Comparison of ENCODE assay signal across 8 mouse cellular contexts in the genomic region with DNA sequence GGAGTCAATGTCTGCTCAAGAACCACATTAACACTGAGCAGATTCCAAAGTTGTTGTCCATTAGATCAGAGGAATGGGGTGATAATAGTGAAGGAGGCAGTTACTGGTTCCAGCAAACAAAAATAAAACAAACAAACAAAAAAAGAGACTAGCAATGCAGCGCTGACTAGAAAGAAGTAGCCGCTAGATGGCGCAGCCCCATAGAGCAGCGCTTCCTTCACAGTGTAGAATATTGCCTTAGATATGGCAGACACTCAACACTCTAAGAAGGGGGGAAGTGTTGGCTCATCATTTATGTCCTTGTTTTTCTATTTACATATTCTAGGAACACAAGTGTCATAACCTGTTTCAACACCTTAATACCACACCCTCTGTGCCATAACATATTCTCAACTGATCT. TPM values are rescaled to one million over a fixed set of nuclear protein-coding genes. Genes with fewer than 3 reads are reported as not detected.
A peak's percentile ranks its signal among the peaks of the same experiment; 100 is the strongest.
DNase-seq lines count a peak whose midpoint lies in the region; ATAC-seq and TF ChIP-seq lines count a peak whose summit lies in the region.

No protein-coding gene starts in this region.

- intact Hi-C loops in left cerebral cortex, postnatal 4 days (cut with DNase I): no loop called here

- H3K4me3 ChIP-seq in hindbrain, embryonic 14.5 days (replicated peaks; ENCODE audit: low read length): no peak overlapping the region
- no peak overlapping the region for H3K4me3 ChIP-seq in midbrain, postnatal 0 days (ENCODE audit: low read depth, low read length)

- H3K27me3 ChIP-seq in hindbrain, embryonic 14.5 days (ENCODE audit: control insufficient read depth, insufficient read depth, low read length): no peaks in the 10 kb centered on the region
- no peaks in the 10 kb centered on the region for H3K27me3 ChIP-seq in midbrain, postnatal 0 days (ENCODE audit: insufficient read depth, low read length)

- H3K4me1 ChIP-seq in hindbrain, embryonic 14.5 days (replicated peaks; ENCODE audit: control insufficient read depth, insufficient read depth, low read length): no peaks in the 10 kb centered on the region
- H3K4me1 ChIP-seq in midbrain, postnatal 0 days (ENCODE audit: insufficient read depth, low read length): no peaks in the 10 kb centered on the region

- 2% methylated on average over 4 of the region's 4 CpGs for WGBS in hindbrain, embryonic 14.5 days
- WGBS in midbrain, postnatal 0 days: 4% methylated on average over 4 of the region's 4 CpGs

- no peak overlapping the region for H3K4me2 ChIP-seq in hindbrain, embryonic 14.5 days (replicated peaks)
- H3K4me2 ChIP-seq in midbrain, postnatal 0 days (ENCODE audit: low read depth, low read length, poor library complexity, severe bottlenecking): no peak overlapping the region

- H3K9me3 ChIP-seq in hindbrain, embryonic 14.5 days (ENCODE audit: control insufficient read depth, low read length): no peaks in the 10 kb centered on the region
- H3K9me3 ChIP-seq in midbrain, postnatal 0 days (ENCODE audit: low read length): no peaks in the 10 kb centered on the region

- no peak overlapping the region for H3K27ac ChIP-seq in hindbrain, embryonic 14.5 days
- H3K27ac ChIP-seq in midbrain, postnatal 0 days (ENCODE audit: low read depth, low read length): no peak overlapping the region

- TF ChIP-seq CTCF in midbrain, postnatal 0 days (IDR thresholded peaks at IDR 0.05): peak; percentile 88

- 0 out of 2 replicates have a peak, but pooled peaks have one; percentile 59 for ATAC-seq in hindbrain, embryonic 14.5 days (ENCODE audit: low FRiP score)
- ATAC-seq in midbrain, postnatal 0 days (ENCODE audit: low FRiP score): peak; percentile 63

- no peaks in the 10 kb centered on the region for H3K36me3 ChIP-seq in hindbrain, embryonic 14.5 days (replicated peaks; ENCODE audit: control insufficient read depth, insufficient read depth)
- no peaks in the 10 kb centered on the region for H3K36me3 ChIP-seq in midbrain, postnatal 0 days (ENCODE audit: insufficient read depth, low read length)

- no peak overlapping the region for H3K9ac ChIP-seq in hindbrain, embryonic 14.5 days
- no peak overlapping the region for H3K9ac ChIP-seq in midbrain, postnatal 0 days (replicated peaks; ENCODE audit: low read length, poor library complexity, severe bottlenecking)

- peak; percentile 52 for DNase-seq in ovary, postnatal 14 days (ENCODE audit: low spot score)
- no peak for DNase-seq in ovary, postnatal 10 days (ENCODE audit: low spot score)
- peak; percentile 82 for DNase-seq in adrenal gland, postnatal 14 days
- peak; percentile 28 for DNase-seq in embryo, embryonic 9.5 days (ENCODE audit: extremely low spot score)
- peak; percentile 82 for DNase-seq in hindbrain, embryonic 14.5 days (ENCODE audit: low spot score)
- DNase-seq in left cerebral cortex, postnatal 4 days: peak; percentile 78
- DNase-seq in midbrain, postnatal 0 days (ENCODE audit: low spot score): peak; percentile 83
- DNase-seq in thymus, postnatal 10 days (ENCODE audit: low spot score in 2 of 2): peak; percentile 7 to 72

RNA-seq across cellular contexts. Expression of gene Kcne3, which starts 14.5 kb away (rescaled TPM):
- total RNA-seq in adrenal gland, postnatal 14 days (2021): 2.0 and 2.6 TPM in 2 replicates
- polyA plus RNA-seq in hindbrain, embryonic 14.5 days (2014; fragmentation: Nextera tagmentation; extraction: Ambion mirVana): 0.30 and 0.50 TPM in 2 replicates
- not detected for total RNA-seq in left cerebral cortex, postnatal 4 days (2021)
- not detected in 2 replicates for total RNA-seq in midbrain, postnatal 0 days (2014; rRNA removed)
- 0.27 TPM in 1 of 2 replicates, not detected in the other for polyA plus RNA-seq in midbrain, postnatal 0 days (2015; fragmentation: Nextera tagmentation; extraction: Ambion mirVana)

RNA-seq across cellular contexts. Expression of gene Lipt2, which starts 31.7 kb away (rescaled TPM):
- total RNA-seq in adrenal gland, postnatal 14 days (2021): 5.7 and 7.0 TPM in 2 replicates
- polyA plus RNA-seq in hindbrain, embryonic 14.5 days (2014; fragmentation: Nextera tagmentation; extraction: Ambion mirVana): 19.2 and 20.2 TPM in 2 replicates
- total RNA-seq in left cerebral cortex, postnatal 4 days (2021): 1 to 10 TPM; 6.8 to 7.6 TPM
- 15.5 and 16.6 TPM in 2 replicates for total RNA-seq in midbrain, postnatal 0 days (2014; rRNA removed)
- 17.1 and 19.5 TPM in 2 replicates for polyA plus RNA-seq in midbrain, postnatal 0 days (2015; fragmentation: Nextera tagmentation; extraction: Ambion mirVana)

RNA-seq across cellular contexts. Expression of gene Pgm2l1, which starts 36.4 kb away (rescaled TPM):
- 6.7 and 11.4 TPM in 2 replicates for total RNA-seq in adrenal gland, postnatal 14 days (2021)
- polyA plus RNA-seq in hindbrain, embryonic 14.5 days (2014; fragmentation: Nextera tagmentation; extraction: Ambion mirVana): 29.0 and 29.1 TPM in 2 replicates
- total RNA-seq in left cerebral cortex, postnatal 4 days (2021): 100 to 1,000 TPM; 266 to 271 TPM
- total RNA-seq in midbrain, postnatal 0 days (2014; rRNA removed): 188 and 214 TPM in 2 replicates
- 38.6 and 46.2 TPM in 2 replicates for polyA plus RNA-seq in midbrain, postnatal 0 days (2015; fragmentation: Nextera tagmentation; extraction: Ambion mirVana)

Comparison
In these comparisons a context has a peak if more than half of its experiments do, and no peak if none do; other contexts are left out.
1. RNA of gene Pgm2l1, which starts 36.4 kb away (total RNA-seq): 266 to 271 TPM in left cerebral cortex, postnatal 4 days and 188 to 214 TPM in midbrain, postnatal 0 days; 6.7 to 11.4 TPM in adrenal gland, postnatal 14 days; every median in the first group is over 10 times any median in the second.